Mouse (Mus musculus) midbrain, embryonic 16.5 days (tissue): ENCODE results near the gene Olfr222. TPM values are rescaled to one million over a fixed set of nuclear protein-coding genes. Genes with fewer than 3 reads are reported as not detected.

Source experiments
- polyA plus RNA-seq: library from polyadenylated mRNA; unstranded; fragments of >200 nt; fragmentation: Nextera tagmentation; extraction: Ambion mirVana; gene quantifications from 2 replicates; pipeline ENCODE4 v1.2.1, GENCODE M21; 2015

The Olfr222 gene
- polyA plus RNA-seq, 1 experiment from 2014 or later = not detected

Other genes starting within 250 kb of the Olfr222 start
- not detected in 2 replicates for gene Prss38, start 200.6 kb downstream of the Olfr222 start, polyA plus RNA-seq
- 17.9 and 18.3 TPM in 2 replicates for gene Jmjd4, start 126.2 kb downstream of the Olfr222 start, polyA plus RNA-seq
- 557 and 614 TPM in 2 replicates for gene Snap47, start 125.0 kb downstream of the Olfr222 start, polyA plus RNA-seq
- 14.2 and 14.4 TPM in 2 replicates for gene Zfp867, start 103.8 kb downstream of the Olfr222 start, polyA plus RNA-seq
- gene Zkscan17, start 49.5 kb downstream of the Olfr222 start, polyA plus RNA-seq = 13.4 TPM in 2 replicates
- gene Nlrp3, start 34.7 kb downstream of the Olfr222 start, polyA plus RNA-seq = 0.09 and 0.34 TPM in 2 replicates
- gene Olfr223, start 17.1 kb upstream of the Olfr222 start, polyA plus RNA-seq = not detected in 2 replicates
- gene Mprip, start 85.1 kb upstream of the Olfr222 start, polyA plus RNA-seq = 35.8 and 39.2 TPM in 2 replicates
- gene Pld6, start 211.4 kb upstream of the Olfr222 start, polyA plus RNA-seq = 13.4 and 19.4 TPM in 2 replicates
- gene Flcn, start 233.8 kb upstream of the Olfr222 start, polyA plus RNA-seq = 45.2 and 48.2 TPM in 2 replicates